In genomic region chr10:120876549-120877270, GRCm38 (mm10) we compare ENCODE assay signal across 8 mouse cellular contexts. TPM values are rescaled to one million over a fixed set of nuclear protein-coding genes. Genes with fewer than 3 reads are reported as not detected.
DNase-seq lines count a peak whose midpoint lies in the region; ATAC-seq and TF ChIP-seq lines count a peak whose summit lies in the region.

No protein-coding gene starts in this region.

- no peak overlapping the region for H3K4me2 ChIP-seq in forebrain, embryonic 13.5 days
- peak overlapping the region; percentile 42; the same call in 1 of the 2 replicates for H3K4me2 ChIP-seq in neural tube, embryonic 12.5 days (replicated peaks)
- H3K4me2 ChIP-seq in limb, embryonic 13.5 days (replicated peaks): peak overlapping the region; percentile 50
- H3K4me2 ChIP-seq in stomach, postnatal 0 days (replicated peaks; ENCODE audit: low read depth): peak overlapping the region; percentile 52; the same call in 1 of the 2 replicates

- peak overlapping the region; percentile 30; the same call in 1 of the 2 replicates for H3K4me3 ChIP-seq in forebrain, embryonic 10.5 days
- no peak overlapping the region for H3K4me3 ChIP-seq in forebrain, embryonic 13.5 days
- no peak overlapping the region for H3K4me3 ChIP-seq in neural tube, embryonic 12.5 days
- H3K4me3 ChIP-seq in limb, embryonic 13.5 days: no peak overlapping the region; the same call in 1 of the 2 replicates
- no peak overlapping the region for H3K4me3 ChIP-seq in stomach, postnatal 0 days (ENCODE audit: low read depth, low read length)

- no peaks in the 10 kb centered on the region for H3K36me3 ChIP-seq in forebrain, embryonic 10.5 days (replicated peaks)
- no peaks in the 10 kb centered on the region for H3K36me3 ChIP-seq in forebrain, embryonic 13.5 days (ENCODE audit: poor library complexity, severe bottlenecking)
- H3K36me3 ChIP-seq in neural tube, embryonic 12.5 days: no peaks in the 10 kb centered on the region
- H3K36me3 ChIP-seq in limb, embryonic 13.5 days: no peaks in the 10 kb centered on the region
- no peaks in the 10 kb centered on the region for H3K36me3 ChIP-seq in stomach, postnatal 0 days (ENCODE audit: control insufficient read depth, insufficient read depth, low read length)

- TF ChIP-seq EP300 in stomach, postnatal 0 days (optimal IDR thresholded peaks at IDR 0.05): no peak

- WGBS in forebrain, embryonic 10.5 days: 78% methylated on average over 20 of the region's 20 CpGs
- WGBS in forebrain, embryonic 13.5 days: 75% methylated on average over 20 of the region's 20 CpGs
- 77% methylated on average over 20 of the region's 20 CpGs for WGBS in neural tube, embryonic 12.5 days
- WGBS in limb, embryonic 13.5 days: 52% methylated on average over 20 of the region's 20 CpGs
- 43% methylated on average over 20 of the region's 20 CpGs for WGBS in stomach, postnatal 0 days

- no peaks in the 10 kb centered on the region for H3K27me3 ChIP-seq in forebrain, embryonic 10.5 days (ENCODE audit: poor library complexity, severe bottlenecking)
- H3K27me3 ChIP-seq in forebrain, embryonic 13.5 days: no peaks in the 10 kb centered on the region
- H3K27me3 ChIP-seq in neural tube, embryonic 12.5 days (replicated peaks): no peaks in the 10 kb centered on the region
- no peaks in the 10 kb centered on the region for H3K27me3 ChIP-seq in limb, embryonic 13.5 days
- no peaks in the 10 kb centered on the region for H3K27me3 ChIP-seq in stomach, postnatal 0 days (ENCODE audit: control insufficient read depth, insufficient read depth, low read length)

- no peak for ATAC-seq in forebrain, embryonic 13.5 days
- ATAC-seq in neural tube, embryonic 12.5 days (ENCODE audit: low FRiP score, low read depth): no peak
- no peak for ATAC-seq in limb, embryonic 13.5 days (ENCODE audit: low FRiP score, low read depth)
- peak; percentile 18; the same call in 1 of the 2 replicates for ATAC-seq in stomach, postnatal 0 days (ENCODE audit: low FRiP score, low TSS enrichment)

- H3K4me1 ChIP-seq in forebrain, embryonic 10.5 days: peaks cover 48% of the 10 kb centered on the region
- H3K4me1 ChIP-seq in forebrain, embryonic 13.5 days: peaks cover 12% of the 10 kb centered on the region
- H3K4me1 ChIP-seq in neural tube, embryonic 12.5 days: peaks cover 12% of the 10 kb centered on the region
- peaks cover 53% of the 10 kb centered on the region for H3K4me1 ChIP-seq in limb, embryonic 13.5 days
- H3K4me1 ChIP-seq in stomach, postnatal 0 days (replicated peaks; ENCODE audit: control insufficient read depth, insufficient read depth): peaks cover 3% of the 10 kb centered on the region; the same call in 1 of the 2 replicates

- no peak overlapping the region for H3K9ac ChIP-seq in forebrain, embryonic 13.5 days
- no peak overlapping the region for H3K9ac ChIP-seq in neural tube, embryonic 12.5 days
- no peak overlapping the region for H3K9ac ChIP-seq in limb, embryonic 13.5 days
- H3K9ac ChIP-seq in stomach, postnatal 0 days (ENCODE audit: low read length): no peak overlapping the region

- TF ChIP-seq CTCF in stomach, postnatal 0 days (IDR thresholded peaks at IDR 0.05; ENCODE audit: low read depth): no peak

- peak overlapping the region; percentile 36 for H3K27ac ChIP-seq in forebrain, embryonic 10.5 days
- no peak overlapping the region for H3K27ac ChIP-seq in forebrain, embryonic 13.5 days
- no peak overlapping the region for H3K27ac ChIP-seq in neural tube, embryonic 12.5 days
- no peak overlapping the region for H3K27ac ChIP-seq in limb, embryonic 13.5 days
- peak overlapping the region; percentile 69 for H3K27ac ChIP-seq in stomach, postnatal 0 days (replicated peaks)

- no peak for DNase-seq in forebrain, embryonic 10.5 days (ENCODE audit: extremely low spot score, low spot score)
- DNase-seq in neural tube, embryonic 10.5 days (ENCODE audit: extremely low spot score, low spot score): no peak
- no peak for DNase-seq in stomach, postnatal 0 days (ENCODE audit: low spot score)
- DNase-seq in spleen, adult 18-20 months: no peak
- DNase-seq in urinary bladder, postnatal 4 days (ENCODE audit: low spot score in 2 of 2): no peak

- H3K9me3 ChIP-seq in forebrain, embryonic 10.5 days: no peaks in the 10 kb centered on the region
- no peaks in the 10 kb centered on the region for H3K9me3 ChIP-seq in forebrain, embryonic 13.5 days (replicated peaks)
- H3K9me3 ChIP-seq in neural tube, embryonic 12.5 days: no peaks in the 10 kb centered on the region
- H3K9me3 ChIP-seq in limb, embryonic 13.5 days: no peaks in the 10 kb centered on the region
- no peaks in the 10 kb centered on the region for H3K9me3 ChIP-seq in stomach, postnatal 0 days (ENCODE audit: control insufficient read depth, low read length)

RNA-seq across cellular contexts. Expression of gene Msrb3, which starts 22.2 kb away (rescaled TPM):
- 4.9 and 5.7 TPM in 2 replicates for polyA plus RNA-seq in forebrain, embryonic 10.5 days (2016; fragmentation: Nextera tagmentation; extraction: Ambion mirVana)
- polyA plus RNA-seq in forebrain, embryonic 13.5 days (2015; fragmentation: Nextera tagmentation; extraction: Ambion mirVana): 3.1 and 3.5 TPM in 2 replicates
- 3.4 and 3.5 TPM in 2 replicates for polyA plus RNA-seq in neural tube, embryonic 12.5 days (2016; fragmentation: Nextera tagmentation; extraction: Ambion mirVana)
- 12.2 and 14.8 TPM in 2 replicates for polyA plus RNA-seq in limb, embryonic 13.5 days (2015; fragmentation: Nextera tagmentation; extraction: Ambion mirVana)
- polyA plus RNA-seq in stomach, postnatal 0 days (2015; fragmentation: Nextera tagmentation; extraction: Ambion mirVana): 19.5 and 23.2 TPM in 2 replicates

Comparison
In these comparisons a context has a peak if more than half of its experiments do, and no peak if none do; other contexts are left out.
1. H3K27ac ChIP-seq: peak in forebrain, embryonic 10.5 days (single experiment) and stomach, postnatal 0 days (single experiment); none in forebrain, embryonic 13.5 days (single experiment), neural tube, embryonic 12.5 days (single experiment) and limb, embryonic 13.5 days (single experiment).